Mouse (Mus musculus) MEL-GATA-1-ER (cell line): Measurements from ENCODE around the gene Taar1.

Source experiments
- DNase-seq: peaks from one replicate; pipeline ENCODE4 v3.0.0-alpha.2; 2012; ENCODE audit warnings: low read depth; ENCODE audit errors: extremely low read depth

The Taar1 gene

DNA sequence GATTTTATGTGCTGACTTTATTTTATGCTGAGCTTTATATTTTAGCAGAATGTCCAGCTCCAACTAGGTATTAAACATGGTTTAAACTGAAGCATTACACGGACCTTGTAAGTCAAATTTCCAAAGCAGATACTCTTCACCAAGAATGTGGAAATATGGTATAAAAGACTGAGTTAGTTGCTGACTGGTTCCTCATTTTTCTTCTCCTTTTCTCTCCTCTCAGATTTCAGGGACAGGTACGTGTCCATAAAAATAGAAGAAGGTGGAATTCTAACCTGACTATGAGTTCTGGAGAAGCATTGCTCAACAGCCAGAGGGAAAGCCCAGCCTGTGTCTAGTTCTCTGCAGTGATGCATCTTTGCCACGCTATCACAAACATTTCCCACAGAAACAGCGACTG, at the start of gene Taar1:
Gene Taar1 (plus strand): TSS at position 301 of the 400 bp plus-strand sequence.
- no peak for DNase-seq

DNA sequence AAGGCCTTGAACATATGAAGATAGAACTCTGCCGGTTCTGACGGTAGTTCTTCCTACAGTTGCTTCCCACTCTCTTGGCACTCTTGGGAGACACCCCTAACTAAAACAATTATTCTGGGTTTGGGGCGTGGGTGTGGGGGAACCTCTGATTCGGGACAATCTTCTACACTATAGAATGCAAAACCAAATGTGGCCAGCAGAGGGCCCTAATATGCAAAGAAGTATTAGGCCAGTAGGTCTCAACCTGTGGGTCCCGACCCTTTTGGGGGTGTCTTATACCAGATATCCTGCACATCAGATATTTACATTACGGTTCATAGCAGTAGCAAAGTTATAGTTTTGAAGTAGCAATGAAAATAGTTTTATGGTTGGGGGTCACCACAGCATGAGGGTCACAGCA, 39.5 kb upstream of the Taar1 start:
- DNase-seq: no peak

DNA sequence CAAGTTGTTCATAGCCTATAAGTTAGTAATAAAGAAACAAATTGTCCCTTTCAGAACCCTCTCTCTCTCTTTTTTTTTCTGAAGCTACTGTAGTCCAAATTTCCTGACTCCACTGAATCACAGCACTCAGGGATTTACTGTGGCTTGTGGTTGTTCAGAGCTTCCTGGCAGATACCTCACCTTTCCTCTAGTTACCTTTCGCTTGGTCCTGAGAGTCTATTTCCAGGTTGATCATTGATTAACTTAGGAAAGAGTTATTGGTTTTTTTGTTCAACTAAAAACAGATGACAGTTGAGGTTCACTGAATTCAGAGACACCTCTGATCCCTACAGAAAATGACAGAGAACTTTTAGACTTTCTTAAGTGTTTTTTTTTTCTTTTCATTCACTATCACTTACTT, 35.2 kb upstream of the Taar1 start:
- DNase-seq: no peak

DNA sequence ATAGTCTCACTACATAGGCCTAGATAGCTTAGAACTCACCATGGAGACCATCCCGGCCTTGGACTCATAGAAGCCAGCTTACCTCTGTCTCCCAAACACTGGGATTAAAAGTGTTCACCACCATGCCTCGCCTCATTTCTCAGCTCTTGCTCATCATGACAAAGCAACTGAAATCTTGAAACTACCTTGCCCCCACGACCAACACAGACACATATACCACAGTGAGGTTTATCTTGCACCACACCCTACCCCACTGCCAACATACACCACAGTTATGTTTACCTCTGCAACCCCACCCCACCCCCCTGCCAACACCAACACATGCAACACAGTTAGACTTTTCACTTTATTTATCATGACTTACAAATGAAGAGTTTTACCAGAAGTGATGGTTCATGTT, 34.1 kb upstream of the Taar1 start:
- no peak for DNase-seq

DNA sequence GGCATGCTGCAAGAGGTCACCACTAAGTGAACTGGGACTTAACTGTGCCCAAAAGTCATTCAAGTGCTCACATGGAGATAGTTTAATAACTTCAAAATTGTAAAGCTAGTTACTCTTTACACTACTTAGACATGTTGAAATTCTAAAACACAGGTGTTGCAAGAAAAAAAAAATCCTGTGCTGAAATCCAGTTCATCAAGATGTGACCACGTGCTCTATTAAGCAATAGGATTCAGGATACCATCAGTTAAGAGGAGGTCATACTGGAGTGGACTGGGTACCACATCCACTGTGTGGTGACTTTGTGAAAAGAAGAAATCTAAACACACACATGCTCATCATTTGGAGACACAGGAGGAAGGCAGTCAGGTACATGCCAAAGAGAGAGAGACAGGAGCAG, 27.2 kb upstream of the Taar1 start:
- no peak for DNase-seq

DNA sequence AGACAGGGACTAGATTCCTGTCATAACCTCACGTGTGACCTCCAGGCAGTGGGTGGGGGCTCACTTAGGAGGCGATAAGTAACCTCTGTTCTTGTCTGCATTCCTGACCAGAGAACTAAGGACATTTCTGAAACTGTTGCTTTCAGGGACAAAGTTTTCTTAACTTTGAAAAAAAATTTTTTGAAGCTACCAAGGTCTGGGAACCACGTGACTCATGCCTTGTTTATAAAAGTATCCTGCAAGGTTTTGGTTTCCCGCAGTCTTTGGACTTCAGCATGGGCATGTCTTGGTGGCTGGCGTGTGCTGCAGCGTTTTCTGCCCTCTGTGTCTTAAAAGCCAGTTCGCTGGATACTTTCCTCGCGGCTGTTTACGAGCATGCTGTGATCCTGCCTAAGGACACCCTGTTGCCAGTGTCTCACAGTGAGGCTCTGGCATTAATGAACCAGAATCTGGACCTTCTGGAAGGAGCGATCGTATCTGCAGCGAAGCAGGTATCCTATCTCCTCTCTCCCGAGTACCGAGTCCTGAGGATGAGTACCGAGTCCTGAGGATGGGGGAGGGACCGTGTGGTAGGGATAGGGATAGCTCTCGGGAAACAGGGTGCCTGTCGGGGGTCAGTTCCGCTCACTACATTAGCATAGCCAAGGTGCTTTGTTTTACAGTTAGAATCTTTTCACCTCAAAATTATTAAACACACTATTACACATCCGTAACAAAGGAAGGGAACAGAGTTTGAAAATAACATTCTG, 25.4 kb upstream of the Taar1 start, which contains the start of gene Vnn1:
Gene Vnn1 (plus strand): TSS at position 88 of the 749 bp plus-strand sequence.
- DNase-seq: no peak

DNA sequence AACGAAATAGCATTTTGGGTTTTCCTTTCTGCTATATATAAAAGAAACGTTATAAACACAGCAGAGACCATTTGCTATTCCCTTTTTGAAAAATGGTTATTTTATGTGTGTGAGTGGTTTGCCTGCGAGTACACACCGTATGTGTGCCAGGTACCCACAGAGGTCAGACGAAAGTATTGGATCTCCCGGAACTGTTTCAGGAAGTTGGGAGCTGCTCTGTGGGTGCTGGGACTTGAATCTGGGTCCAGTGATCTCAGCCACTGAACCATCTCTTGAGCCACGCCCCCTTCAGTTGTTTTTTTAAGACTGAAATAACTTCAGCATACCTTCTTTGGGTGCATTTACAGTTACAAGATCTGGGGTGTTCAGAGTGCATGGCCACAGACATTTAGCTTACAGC, 24.8 kb upstream of the Taar1 start:
- DNase-seq: no peak

DNA sequence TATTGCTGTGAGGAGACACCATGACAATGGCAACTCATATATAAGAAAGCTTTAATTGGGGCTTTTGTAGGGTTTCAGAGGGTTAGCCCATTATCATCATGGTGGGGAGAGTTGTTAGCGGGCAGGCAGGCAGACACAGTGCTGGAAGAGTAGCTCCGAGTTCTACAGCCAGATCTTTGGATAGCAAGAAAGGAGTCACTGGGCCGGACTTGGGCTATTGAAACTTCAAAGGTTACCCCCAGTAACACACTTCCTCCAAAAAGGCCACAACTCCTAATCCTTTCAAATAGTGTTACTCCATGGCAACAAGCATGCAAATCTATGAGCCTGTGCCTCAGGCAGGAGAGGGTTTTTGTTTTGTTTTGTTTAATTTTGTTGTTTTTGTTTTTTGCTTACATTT, 19.0 kb upstream of the Taar1 start:
- DNase-seq: no peak

DNA sequence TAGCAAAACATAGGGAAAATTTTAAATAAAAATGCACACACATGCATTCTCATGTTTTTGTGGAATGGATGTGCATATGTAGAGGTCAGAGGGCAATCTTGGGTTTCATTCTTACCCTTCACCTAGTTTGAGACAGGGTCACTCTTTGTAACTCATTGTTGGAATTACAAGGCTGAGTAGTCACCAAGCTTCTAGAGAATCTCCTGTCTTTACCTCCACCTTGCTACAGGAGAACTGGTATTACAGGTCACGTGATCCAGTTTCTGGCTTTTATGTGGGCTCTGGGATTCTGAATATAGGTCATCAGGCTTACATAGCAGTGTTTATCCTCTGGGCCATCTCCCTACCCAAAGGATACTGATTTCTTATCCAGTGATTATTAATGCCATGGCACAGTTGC, 14.5 kb upstream of the Taar1 start:
- DNase-seq: no peak

DNA sequence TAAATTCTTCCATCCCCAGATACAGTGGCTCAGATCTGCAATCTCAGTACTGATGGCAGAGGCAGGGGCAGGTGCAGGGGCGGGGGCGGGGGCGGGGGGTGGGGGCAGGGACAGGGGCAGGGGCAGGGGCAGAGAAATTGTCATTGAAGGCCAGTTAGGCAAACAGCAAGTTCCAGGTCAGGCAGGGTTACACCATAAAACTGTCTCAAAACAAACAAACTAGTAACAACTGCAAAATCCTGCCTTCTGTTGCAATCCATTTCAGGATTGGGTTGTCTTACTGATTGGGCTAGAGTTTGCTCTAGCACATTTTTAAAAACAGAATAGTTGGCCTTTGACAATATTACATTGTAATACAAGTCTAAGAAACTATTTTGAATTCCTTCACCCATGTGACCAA, 2.3 kb downstream of the Taar1 start:
- DNase-seq: no peak

DNA sequence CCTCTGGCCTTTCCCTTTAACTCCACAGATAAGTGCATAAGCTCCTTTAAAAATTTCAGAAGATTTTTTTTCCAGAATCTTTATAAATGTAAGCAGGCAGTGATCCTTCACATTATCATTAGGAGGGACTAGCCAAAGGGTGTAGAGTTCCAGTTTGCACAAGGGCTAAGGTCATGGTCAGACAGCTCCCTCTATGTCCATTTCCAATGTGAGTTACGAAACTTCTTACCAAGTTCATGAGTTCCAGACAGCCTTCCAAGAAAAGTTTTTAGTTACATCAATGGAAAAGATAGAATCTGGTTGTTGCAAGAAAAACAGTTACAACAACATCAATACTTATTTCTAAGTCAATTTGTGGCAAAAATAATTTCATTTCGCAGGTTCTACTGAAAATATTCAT, 3.8 kb downstream of the Taar1 start:
- DNase-seq: no peak

DNA sequence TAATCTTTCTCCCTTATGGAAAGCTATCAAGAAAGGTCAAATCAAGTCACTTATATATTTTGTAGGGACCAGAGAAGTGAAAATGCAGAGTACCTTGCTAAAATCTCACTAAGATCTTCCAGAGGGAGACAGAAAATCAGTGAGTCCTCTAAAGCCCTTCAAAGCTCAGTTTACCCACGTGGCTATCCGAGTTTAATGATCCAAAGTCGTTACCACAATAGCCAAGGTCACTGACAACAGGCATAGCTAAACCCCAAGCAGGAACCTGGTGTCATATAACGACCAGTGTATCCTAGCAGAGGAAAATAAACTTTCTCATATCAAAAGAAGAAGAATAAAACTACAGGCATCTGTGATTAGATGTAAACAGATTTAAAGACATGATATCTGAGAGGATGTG, 17.5 kb downstream of the Taar1 start:
- DNase-seq: no peak

DNA sequence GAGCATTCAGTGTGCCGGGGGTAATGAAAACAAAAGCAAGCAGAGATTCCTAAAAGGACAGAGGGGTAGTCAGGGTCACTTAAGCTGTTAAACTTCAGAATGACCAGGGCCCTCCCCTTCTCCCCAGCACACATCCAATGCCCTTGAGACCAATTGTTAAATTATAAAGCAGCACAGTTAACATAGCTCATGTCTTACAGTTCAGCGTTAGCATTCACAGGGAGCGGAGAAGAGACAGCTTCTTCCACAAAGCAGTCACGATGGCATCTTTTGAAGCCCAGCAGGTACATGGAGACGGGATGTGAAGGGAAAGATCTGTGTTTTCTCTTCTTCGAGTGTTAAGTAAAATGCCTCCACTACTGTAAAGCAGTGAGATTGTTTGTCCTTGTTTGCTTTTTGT, 18.2 kb downstream of the Taar1 start, which contains the start of gene Taar2:
Gene Taar2 (plus strand): TSS at position 261 of the 400 bp plus-strand sequence.
- no peak for DNase-seq

DNA sequence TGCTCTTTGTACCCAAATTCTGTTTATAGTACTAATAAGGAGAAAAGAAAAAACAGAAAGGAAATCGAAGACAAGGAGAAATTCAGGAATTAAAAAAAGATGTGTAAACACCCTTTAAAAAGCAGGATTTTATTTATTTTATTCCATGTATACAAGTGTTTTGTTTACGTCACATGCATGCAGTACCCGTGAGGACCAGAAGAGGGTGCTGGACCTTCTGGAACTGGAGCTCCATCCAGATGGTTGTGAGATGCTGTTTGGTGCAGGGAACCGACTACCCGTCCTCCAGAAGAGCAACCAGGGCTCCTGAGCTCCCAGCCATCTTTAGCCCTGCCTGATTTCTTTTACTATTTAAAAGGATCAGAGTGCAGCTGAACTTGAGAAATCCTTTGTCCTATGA, 22.3 kb downstream of the Taar1 start:
- DNase-seq: peak; percentile 25

DNA sequence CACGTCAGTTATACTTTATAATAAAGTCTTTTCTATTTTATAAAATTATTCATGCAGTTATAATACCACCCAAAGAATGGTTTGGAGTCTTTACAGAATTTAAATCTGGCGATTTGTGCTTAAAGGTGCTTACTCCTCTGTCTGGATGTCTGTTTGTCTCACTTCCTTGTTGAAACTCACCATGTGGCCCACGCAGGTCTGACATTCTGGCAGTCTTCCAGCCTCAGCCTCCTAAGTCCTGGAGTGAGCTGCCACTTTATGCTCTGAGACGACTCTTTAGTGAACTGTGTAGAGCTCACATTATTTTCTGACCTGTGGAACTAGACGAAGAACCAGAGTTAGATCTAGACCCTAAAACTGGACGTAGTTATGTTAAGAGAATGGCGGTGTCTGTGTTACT, 27.9 kb downstream of the Taar1 start:
- DNase-seq: no peak

DNA sequence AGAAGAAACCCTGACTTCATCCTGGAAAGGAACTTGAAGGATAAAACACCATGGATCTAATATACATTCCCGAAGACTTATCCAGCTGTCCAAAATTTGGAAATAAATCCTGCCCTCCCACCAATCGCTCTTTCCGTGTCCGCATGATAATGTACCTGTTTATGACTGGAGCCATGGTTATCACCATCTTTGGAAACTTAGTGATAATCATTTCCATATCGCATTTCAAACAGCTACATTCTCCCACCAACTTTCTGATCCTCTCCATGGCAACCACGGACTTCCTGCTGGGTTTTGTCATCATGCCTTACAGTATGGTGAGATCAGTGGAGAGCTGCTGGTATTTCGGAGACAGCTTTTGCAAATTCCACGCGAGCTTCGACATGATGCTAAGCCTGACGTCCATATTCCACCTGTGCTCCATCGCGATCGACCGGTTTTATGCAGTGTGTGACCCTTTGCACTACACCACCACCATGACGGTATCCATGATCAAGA, 29.4 kb downstream of the Taar1 start, which contains the start of gene Taar3:
Gene Taar3 (plus strand): TSS at position 51 of the 498 bp plus-strand sequence.
- no peak for DNase-seq

DNA sequence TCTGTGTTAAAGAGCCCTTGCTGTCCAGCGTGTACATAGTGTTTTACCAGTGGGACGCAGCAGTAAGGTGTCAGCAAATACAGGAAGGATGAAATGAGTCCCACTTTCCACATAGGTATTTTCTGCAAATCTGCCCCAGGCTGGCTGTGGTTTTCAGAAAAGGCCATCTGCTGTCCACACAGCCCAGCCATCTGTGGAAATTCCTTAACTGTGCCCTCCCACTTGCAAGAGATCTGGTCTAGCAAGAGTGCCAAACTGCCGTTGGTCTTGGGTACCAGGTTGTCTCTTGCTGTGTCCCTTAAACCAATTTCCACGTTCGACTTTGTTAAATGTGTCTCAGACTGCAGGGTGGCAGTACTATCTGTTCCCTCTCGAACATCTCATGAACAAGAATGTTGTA, 31.6 kb downstream of the Taar1 start:
- DNase-seq: no peak

DNA sequence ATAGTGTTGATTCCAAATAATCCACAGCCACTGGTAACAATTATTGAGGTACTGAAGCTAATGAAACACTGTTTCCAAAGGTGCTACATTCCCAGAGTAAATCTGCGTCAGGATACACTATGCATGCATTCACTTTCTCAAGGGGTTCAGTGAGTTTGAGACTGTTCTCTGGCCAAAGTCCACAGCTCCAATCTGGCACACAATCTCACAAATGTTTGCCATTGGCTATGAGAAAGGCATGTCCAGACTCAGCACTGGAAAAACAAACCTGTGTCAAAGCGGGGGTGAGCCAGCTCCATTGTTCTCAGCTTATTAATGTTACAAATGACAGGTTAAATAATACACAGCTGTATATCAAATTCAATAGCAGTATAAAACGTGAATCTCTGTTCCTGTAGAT, 38.9 kb downstream of the Taar1 start:
- DNase-seq: no peak

DNA sequence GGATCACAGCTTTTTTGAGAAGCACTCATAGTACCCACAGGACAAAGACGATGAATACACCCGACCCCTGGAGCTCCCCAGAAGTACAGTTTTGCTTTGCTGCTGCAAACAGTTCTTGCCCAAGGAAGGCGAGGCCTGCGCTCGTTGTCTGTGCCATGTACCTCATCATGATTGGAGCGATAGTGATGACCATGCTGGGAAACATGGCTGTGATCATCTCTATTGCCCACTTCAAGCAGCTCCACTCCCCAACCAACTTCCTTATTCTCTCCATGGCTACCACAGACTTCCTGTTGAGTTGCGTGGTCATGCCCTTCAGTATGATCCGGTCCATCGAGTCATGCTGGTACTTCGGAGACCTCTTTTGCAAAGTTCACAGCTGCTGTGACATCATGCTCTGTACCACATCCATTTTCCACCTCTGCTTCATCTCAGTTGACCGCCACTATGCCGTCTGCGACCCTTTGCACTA, 40.3 kb downstream of the Taar1 start, which contains the start of gene Taar4:
Gene Taar4 (plus strand): TSS at position 51 of the 472 bp plus-strand sequence.
- DNase-seq: no peak

DNA sequence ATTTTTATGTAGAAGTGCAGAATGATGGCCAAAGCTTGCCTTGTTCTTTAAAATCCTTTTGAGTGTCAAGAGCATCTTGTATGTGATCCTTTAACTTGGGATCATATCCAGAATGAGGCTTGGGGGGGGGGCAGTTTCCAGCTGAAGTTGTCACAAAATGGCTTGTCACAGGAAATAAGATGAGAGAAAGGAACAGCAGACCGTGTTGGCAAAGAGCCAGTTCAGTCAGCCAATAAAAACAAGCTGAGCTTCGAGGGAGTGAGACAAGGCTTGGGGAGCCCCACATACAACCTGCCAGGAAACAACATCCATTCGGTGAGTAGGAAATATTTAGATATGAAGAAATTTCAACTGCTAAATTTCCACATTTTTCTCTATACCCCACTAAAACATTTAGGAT, 43.3 kb downstream of the Taar1 start:
- no peak for DNase-seq

DNA sequence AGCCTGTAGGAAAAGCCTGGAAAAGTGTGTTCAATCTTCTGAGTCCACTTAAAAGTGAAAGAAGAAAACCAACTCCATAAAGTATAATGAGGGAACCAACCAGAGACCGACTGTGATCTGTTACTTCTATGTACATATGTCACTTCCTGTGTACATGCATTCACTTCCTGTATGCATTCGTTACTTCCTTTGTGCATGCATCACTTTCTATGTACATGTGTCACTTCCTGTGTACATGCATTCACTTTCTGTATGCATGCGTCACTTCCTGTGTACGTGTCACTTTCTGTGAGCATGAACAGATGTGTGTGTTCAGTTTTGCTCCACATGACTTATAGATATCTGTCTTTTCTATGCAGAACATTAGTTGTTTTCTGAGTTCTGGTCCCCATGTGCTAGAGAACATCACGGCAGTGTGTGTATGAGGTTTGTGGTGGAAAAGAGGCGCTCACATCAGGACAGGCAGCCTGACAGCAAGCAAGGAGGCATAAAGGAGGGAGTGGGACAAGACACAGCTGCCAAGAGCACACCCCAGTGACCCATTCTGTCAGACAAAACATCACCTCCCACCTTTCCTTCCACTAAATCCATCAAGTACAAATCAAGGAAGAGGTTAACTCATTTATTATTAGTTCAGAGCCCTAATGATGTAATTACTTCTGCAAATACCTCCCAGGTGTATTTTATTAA, 44.9 kb downstream of the Taar1 start:
- no peak for DNase-seq

DNA sequence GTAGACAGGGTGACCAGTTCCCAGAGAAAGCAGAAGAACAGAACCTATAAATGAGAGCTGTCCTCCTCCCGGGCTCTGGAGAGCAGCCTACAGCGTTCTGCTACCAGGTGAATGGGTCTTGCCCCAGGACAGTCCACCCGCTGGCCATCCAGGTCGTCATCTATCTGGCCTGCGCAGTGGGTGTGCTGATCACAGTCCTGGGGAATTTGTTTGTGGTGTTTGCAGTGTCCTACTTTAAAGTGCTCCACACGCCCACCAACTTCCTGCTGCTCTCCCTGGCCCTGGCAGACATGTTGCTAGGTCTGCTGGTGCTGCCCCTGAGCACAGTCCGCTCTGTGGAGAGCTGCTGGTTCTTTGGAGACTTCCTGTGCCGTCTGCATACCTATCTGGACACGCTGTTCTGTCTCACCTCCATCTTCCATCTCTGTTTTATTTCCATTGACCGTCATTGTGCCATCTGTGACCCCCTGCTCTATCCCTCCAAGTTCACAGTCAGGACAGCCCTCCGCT, 50.6 kb downstream of the Taar1 start, which contains the start of gene Taar5:
Gene Taar5 (plus strand): TSS at position 51 of the 510 bp plus-strand sequence.
- DNase-seq: no peak
